Mouse (Mus musculus) embryonic fibroblast, embryonic 13.5 days (primary cell): ENCODE measurements around the gene Lmna.

Source experiments
- CTCF ChIP-seq: IDR thresholded peaks from 2 replicates; pipeline ENCODE4 v1.5.1; 2011; ENCODE audit warnings: mild to moderate bottlenecking, control low read depth, low read length, moderate library complexity, borderline replicate concordance; ENCODE audit not compliant: insufficient read depth
- POLR2A ChIP-seq: IDR thresholded peaks from 2 replicates; pipeline ENCODE4 v1.6.1; 2011; ENCODE audit warnings: low read depth, mild to moderate bottlenecking, control low read depth, low read length, moderate library complexity

- TF ChIP-seq POLR2A (no peak), CTCF (no peak)
Measured at GRCm38 (mm10) chr3:88486043-88486442, 23.7 kb downstream of the Lmna start.
